In genomic region chr4:148900295-148901211, GRCm38 (mm10) we compare ENCODE assay signal across 8 mouse cellular contexts.
A peak's percentile ranks its signal among the peaks of the same experiment; 100 is the strongest.
DNase-seq lines count a peak whose midpoint lies in the region; ATAC-seq and TF ChIP-seq lines count a peak whose summit lies in the region.

No protein-coding gene starts in this region.

- no peaks in the 10 kb centered on the region for H3K4me1 ChIP-seq in bone marrow, adult 2 months (ENCODE audit: control insufficient read depth, insufficient read depth, low read length)
- H3K4me1 ChIP-seq in embryonic facial prominence, embryonic 14.5 days (ENCODE audit: control insufficient read depth, insufficient read depth, low read length): 0 out of 2 replicates have a peak, but pooled peaks cover 5% of the 10 kb centered on the region
- H3K4me1 ChIP-seq in heart, embryonic 16.5 days (ENCODE audit: control insufficient read depth, insufficient read depth, low read length): peaks cover 33% of the 10 kb centered on the region

- TF ChIP-seq CTCF in bone marrow, adult 2 months (IDR thresholded peaks at IDR 0.05; ENCODE audit: control insufficient read depth, insufficient read depth, low read length): no peak

- WGBS in bone marrow, adult 2 months: 1% methylated on average over 113 of the region's 123 CpGs
- WGBS in embryonic facial prominence, embryonic 14.5 days: 1% methylated on average over 35 of the region's 123 CpGs
- WGBS in heart, embryonic 16.5 days: under 1% methylated on average over 119 of the region's 123 CpGs

- peak overlapping the region; percentile 74 for H3K4me3 ChIP-seq in bone marrow, adult 2 months (replicated peaks; ENCODE audit: control insufficient read depth, low read depth, low read length)
- H3K4me3 ChIP-seq in embryonic facial prominence, embryonic 14.5 days (ENCODE audit: low read depth, low read length): peak overlapping the region; percentile 70
- peak overlapping the region; percentile 74 for H3K4me3 ChIP-seq in heart, embryonic 16.5 days (ENCODE audit: low read length)

- H3K27me3 ChIP-seq in embryonic facial prominence, embryonic 14.5 days (replicated peaks; ENCODE audit: control insufficient read depth, insufficient read depth, low read length): peaks cover 88% of the 10 kb centered on the region
- H3K27me3 ChIP-seq in heart, embryonic 16.5 days (ENCODE audit: control insufficient read depth, insufficient read depth, low read length): no peaks in the 10 kb centered on the region

- no peaks in the 10 kb centered on the region for H3K9me3 ChIP-seq in embryonic facial prominence, embryonic 14.5 days (ENCODE audit: control insufficient read depth, low read length)
- H3K9me3 ChIP-seq in heart, embryonic 16.5 days (replicated peaks; ENCODE audit: control insufficient read depth, low read length): no peaks in the 10 kb centered on the region

- peak; percentile 93 for ATAC-seq in embryonic facial prominence, embryonic 14.5 days (ENCODE audit: low read depth)
- peak; percentile 89 for ATAC-seq in heart, embryonic 16.5 days (replicated peaks; ENCODE audit: extremely low read depth, insufficient read depth, low FRiP score)

- TF ChIP-seq POLR2A in bone marrow, adult 2 months (IDR thresholded peaks at IDR 0.05; ENCODE audit: borderline replicate concordance, control insufficient read depth, low read depth, low read length): no peak

- peak overlapping the region; percentile 99 for H3K4me2 ChIP-seq in embryonic facial prominence, embryonic 14.5 days (ENCODE audit: low read depth, low read length)
- peak overlapping the region; percentile 88 for H3K4me2 ChIP-seq in heart, embryonic 16.5 days (ENCODE audit: low read depth, low read length)

- H3K27ac ChIP-seq in bone marrow, adult 2 months (ENCODE audit: control insufficient read depth, insufficient read depth, low read depth, low read length, poor library complexity): peak overlapping the region; percentile 34; the same call in 1 of the 2 replicates
- peak overlapping the region; percentile 21; the same call in 1 of the 2 replicates for H3K27ac ChIP-seq in embryonic facial prominence, embryonic 14.5 days (replicated peaks; ENCODE audit: low read depth, low read length)
- H3K27ac ChIP-seq in heart, embryonic 16.5 days (ENCODE audit: low read length): peak overlapping the region; percentile 88

- DNase-seq in CD4-positive, CD25-positive, alpha-beta regulatory T cell, adult 2 months (ENCODE audit: low read depth, low spot score): peak; percentile 91
- peak; percentile 91 for DNase-seq in embryonic facial prominence, embryonic 14.5 days (ENCODE audit: low spot score)
- DNase-seq in kidney, postnatal 14 days: peak; percentile 95
- DNase-seq in lung, postnatal 10 days: peak; percentile 91
- DNase-seq in retina, adult 2 months (ENCODE audit: low read depth, low spot score): peak; percentile 89
- DNase-seq in thymus, postnatal 14 days: peak; percentile 86

- H3K36me3 ChIP-seq in embryonic facial prominence, embryonic 14.5 days (ENCODE audit: control insufficient read depth, insufficient read depth, low read length): no peaks in the 10 kb centered on the region
- H3K36me3 ChIP-seq in heart, embryonic 16.5 days (ENCODE audit: control insufficient read depth, insufficient read depth): no peaks in the 10 kb centered on the region

- peak overlapping the region; percentile 61 for H3K9ac ChIP-seq in embryonic facial prominence, embryonic 14.5 days (ENCODE audit: low read depth, low read length)
- H3K9ac ChIP-seq in heart, embryonic 16.5 days (ENCODE audit: low read length): peak overlapping the region; percentile 85

Comparison
In these comparisons a context has a peak if more than half of its experiments do, and no peak if none do; other contexts are left out.
1. Peak in every context shown above with its lines: DNase-seq, ATAC-seq, H3K4me3 ChIP-seq and H3K27ac ChIP-seq.
2. H3K27ac ChIP-seq: peak in every context shown above with its lines; median percentile 88 in heart, embryonic 16.5 days; 34 in bone marrow, adult 2 months; 21 in embryonic facial prominence, embryonic 14.5 days.